Comparison of ENCODE assay signal across 9 mouse cellular contexts in the genomic region with DNA sequence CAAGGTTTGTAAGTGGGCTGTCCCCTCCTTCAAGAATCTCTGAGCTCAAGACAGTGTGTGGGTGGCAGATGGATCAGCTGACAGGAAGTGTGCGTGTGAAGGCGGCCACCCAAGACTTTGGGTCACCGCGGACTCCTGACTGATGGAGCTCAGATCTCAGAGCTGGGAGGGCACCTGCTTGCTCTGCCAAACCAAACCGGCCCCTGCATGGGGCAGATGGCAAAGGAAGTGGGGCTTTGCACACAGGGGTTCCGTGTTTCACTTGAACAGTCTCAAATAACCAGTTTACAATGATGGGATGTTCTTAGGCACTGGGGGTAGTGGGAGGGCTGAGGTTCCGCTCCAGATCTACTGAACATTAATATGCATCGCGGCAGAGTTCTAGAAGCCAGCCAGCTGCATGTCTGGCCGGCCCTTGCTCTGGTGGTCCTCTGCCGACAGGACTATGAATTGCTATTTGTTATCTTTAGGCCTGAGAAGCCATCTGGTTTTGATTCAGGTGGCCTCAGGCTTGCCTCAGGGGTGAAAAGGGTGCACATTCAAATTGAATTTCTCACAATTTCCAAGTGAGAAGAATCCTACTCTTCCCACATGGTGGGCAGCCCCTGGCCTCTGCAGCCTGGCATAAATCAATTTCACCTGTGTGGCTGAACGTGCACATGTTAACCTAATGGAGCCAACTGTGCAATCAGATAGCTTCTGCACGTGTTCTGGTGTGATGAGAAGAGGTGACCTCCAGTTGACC.
A peak's percentile ranks its signal among the peaks of the same experiment; 100 is the strongest.
DNase-seq lines count a peak whose midpoint lies in the region; ATAC-seq lines count a peak whose summit lies in the region.
"Had no signal": no experiment of that assay in that cellular context is flagged by ENCODE, and none has a peak within 500 bp of the region (broad histone marks: within the 10 kb centered on the region; RNA-seq: fewer than 3 reads in every experiment).

No protein-coding gene starts in this region.

- no peak for ATAC-seq in forebrain, embryonic 11.5 days (replicated peaks; ENCODE audit: low FRiP score)
- no peak for ATAC-seq in forebrain, embryonic 14.5 days
- no peak for ATAC-seq in neural tube, embryonic 15.5 days (ENCODE audit: low FRiP score)
- peak; percentile 73 to 81 for ATAC-seq in hematopoietic stem cell, adult 5-6 weeks (replicated peaks in 1 of 2; ENCODE audit: insufficient read depth in 1 of 2, low FRiP score in 2 of 2, low TSS enrichment in 1 of 2, low read depth in 1 of 2, poor library complexity in 2 of 2, severe bottlenecking in 2 of 2)
- no peak for ATAC-seq in erythroblast, adult 5-6 weeks (replicated peaks; ENCODE audit: low FRiP score, poor library complexity, severe bottlenecking)

- H3K27me3 ChIP-seq in forebrain, embryonic 11.5 days (ENCODE audit: control insufficient read depth, insufficient read depth, low read length), result no peaks in the 10 kb centered on the region
- H3K27me3 ChIP-seq in forebrain, embryonic 14.5 days (replicated peaks; ENCODE audit: control insufficient read depth, insufficient read depth, low read length), result no peaks in the 10 kb centered on the region
- H3K27me3 ChIP-seq in neural tube, embryonic 15.5 days (replicated peaks), result no peaks in the 10 kb centered on the region
- no peaks in the 10 kb centered on the region for H3K27me3 ChIP-seq in splenic B cell, adult 2 months (ENCODE audit: control insufficient read depth, insufficient read depth, low read length, poor library complexity, severe bottlenecking)

- peak; percentile 59 for DNase-seq in forebrain, embryonic 11.5 days (ENCODE audit: low spot score)
- no peak for DNase-seq in forebrain, embryonic 14.5 days (ENCODE audit: low spot score)
- peak; percentile 68 for DNase-seq in neural tube, embryonic 10.5 days (ENCODE audit: extremely low spot score, low spot score)
- peak; percentile 84 for DNase-seq in splenic B cell, adult 2 months (ENCODE audit: low read depth, low spot score)
- no peak for DNase-seq in heart, adult 9 months (ENCODE audit: low spot score in 2 of 2)

- H3K36me3 ChIP-seq in forebrain, embryonic 11.5 days (ENCODE audit: control insufficient read depth, insufficient read depth, low read length), result no peaks in the 10 kb centered on the region
- H3K36me3 ChIP-seq in forebrain, embryonic 14.5 days (ENCODE audit: control insufficient read depth, insufficient read depth, low read length), result no peaks in the 10 kb centered on the region
- H3K36me3 ChIP-seq in neural tube, embryonic 15.5 days, result no peaks in the 10 kb centered on the region
- no peaks in the 10 kb centered on the region for H3K36me3 ChIP-seq in splenic B cell, adult 2 months (ENCODE audit: control insufficient read depth, insufficient read depth, low read length, poor library complexity, severe bottlenecking)

- WGBS in forebrain, embryonic 11.5 days, result 73% methylated on average over 13 of the region's 13 CpGs
- 85% methylated on average over 13 of the region's 13 CpGs for WGBS in forebrain, embryonic 14.5 days
- WGBS in neural tube, embryonic 15.5 days, result 77% methylated on average over 13 of the region's 13 CpGs

- no peak overlapping the region for H3K9ac ChIP-seq in forebrain, embryonic 11.5 days (ENCODE audit: low read length)
- no peak overlapping the region for H3K9ac ChIP-seq in forebrain, embryonic 14.5 days (ENCODE audit: low read length)
- H3K9ac ChIP-seq in neural tube, embryonic 15.5 days (replicated peaks), result no peak overlapping the region

- H3K9me3 ChIP-seq in forebrain, embryonic 11.5 days (ENCODE audit: control insufficient read depth, low read length), result no peaks in the 10 kb centered on the region
- no peaks in the 10 kb centered on the region for H3K9me3 ChIP-seq in forebrain, embryonic 14.5 days (replicated peaks; ENCODE audit: control insufficient read depth, low read length)
- H3K9me3 ChIP-seq in neural tube, embryonic 15.5 days (replicated peaks), result no peaks in the 10 kb centered on the region

- H3K4me2 ChIP-seq in forebrain, embryonic 11.5 days (ENCODE audit: low read depth, low read length, severe bottlenecking), result no peak overlapping the region
- no peak overlapping the region for H3K4me2 ChIP-seq in forebrain, embryonic 14.5 days (ENCODE audit: low read length)
- H3K4me2 ChIP-seq in neural tube, embryonic 15.5 days, result no peak overlapping the region

- H3K4me1 ChIP-seq in forebrain, embryonic 11.5 days (replicated peaks; ENCODE audit: control insufficient read depth, insufficient read depth, low read length), result no peaks in the 10 kb centered on the region
- H3K4me1 ChIP-seq in forebrain, embryonic 14.5 days (ENCODE audit: control insufficient read depth, insufficient read depth, low read length), result no peaks in the 10 kb centered on the region
- H3K4me1 ChIP-seq in neural tube, embryonic 15.5 days, result 0 out of 2 replicates have a peak, but pooled peaks cover 4% of the 10 kb centered on the region

- no peak overlapping the region for H3K27ac ChIP-seq in forebrain, embryonic 11.5 days (ENCODE audit: low read depth, low read length)
- no peak overlapping the region for H3K27ac ChIP-seq in forebrain, embryonic 14.5 days (ENCODE audit: low read depth, low read length)
- no peak overlapping the region for H3K27ac ChIP-seq in neural tube, embryonic 15.5 days (replicated peaks)
- H3K27ac ChIP-seq: macrophage had no signal

- H3K4me3 ChIP-seq in forebrain, embryonic 11.5 days (ENCODE audit: low read depth, low read length), result no peak overlapping the region
- H3K4me3 ChIP-seq in forebrain, embryonic 14.5 days (ENCODE audit: low read depth, low read length), result no peak overlapping the region
- H3K4me3 ChIP-seq in neural tube, embryonic 15.5 days (replicated peaks), result no peak overlapping the region

Comparison
In these comparisons a context has a peak if more than half of its experiments do, and no peak if none do; other contexts are left out.
1. DNase-seq: peak in forebrain, embryonic 11.5 days (single experiment), neural tube, embryonic 10.5 days (single experiment) and splenic B cell, adult 2 months (single experiment); none in forebrain, embryonic 14.5 days (single experiment) and heart, adult 9 months (0 of 2).
2. ATAC-seq: peak in hematopoietic stem cell, adult 5-6 weeks (2 of 2); none in forebrain, embryonic 11.5 days (single experiment), forebrain, embryonic 14.5 days (single experiment), neural tube, embryonic 15.5 days (single experiment) and erythroblast, adult 5-6 weeks (single experiment).